Mouse (Mus musculus) embryonic facial prominence, embryonic 12.5 days (tissue): ENCODE measurements around the gene Naa38. TPM values are rescaled to one million over a fixed set of nuclear protein-coding genes. Genes with fewer than 3 reads are reported as not detected.
A peak's percentile ranks its signal among the peaks of the same experiment; 100 is the strongest.

Source experiments
- ATAC-seq: fragments of 200-750 bp; cut with Nextera tagmentation; 2 replicates; pipeline ENCODE4 v1.8.0; 2017; ENCODE audit not compliant: insufficient number of reproducible peaks, insufficient read depth, low FRiP score, low TSS enrichment
- H3K27ac ChIP-seq: fragments of 300-500 bp; sonication (generic); 2 replicates; pipeline ENCODE4 v1.5.1; 2016; ENCODE audit warnings: mild to moderate bottlenecking
- H3K27me3 ChIP-seq: fragments of 300-500 bp; sonication (generic); 2 replicates; pipeline ENCODE4 v1.6.1; 2016; ENCODE audit warnings: mild to moderate bottlenecking, moderate library complexity
- H3K36me3 ChIP-seq: fragments of 300-500 bp; sonication (generic); 2 replicates; pipeline ENCODE4 v1.6.1; 2016; ENCODE audit warnings: mild to moderate bottlenecking
- H3K4me1 ChIP-seq: fragments of 300-500 bp; sonication (generic); 2 replicates; pipeline ENCODE4 v1.6.1; 2016
- H3K4me2 ChIP-seq: fragments of 300-500 bp; sonication (generic); replicated peaks from 2 replicates; pipeline ENCODE4 v1.6.1; 2016; ENCODE audit warnings: mild to moderate bottlenecking, moderate library complexity
- H3K4me3 ChIP-seq: fragments of 300-500 bp; sonication (generic); 2 replicates; pipeline ENCODE4 v1.5.1; 2016; ENCODE audit warnings: mild to moderate bottlenecking
- H3K9ac ChIP-seq: fragments of 300-500 bp; sonication (generic); 2 replicates; pipeline ENCODE4 v1.6.1; 2016; ENCODE audit warnings: mild to moderate bottlenecking, moderate library complexity
- H3K9me3 ChIP-seq: fragments of 300-500 bp; sonication (generic); 2 replicates; pipeline ENCODE4 v1.6.1; 2016; ENCODE audit warnings: mild to moderate bottlenecking, moderate library complexity
- WGBS: fragments of 180-500 bp; shearing (Covaris S2); methylation state at CpG from one replicate; pipeline ENCODE4 v1.1.7; 2016; 5-methylcytosine and 5-hydroxymethylcytosine counted together
- polyA plus RNA-seq: library from polyadenylated mRNA; unstranded; fragments of >200 nt; fragmentation: Nextera tagmentation; extraction: Ambion mirVana; gene quantifications from 2 replicates; pipeline ENCODE4 v1.2.1, GENCODE M21; 2016

The Naa38 gene
- polyA plus RNA-seq, 1 experiment from 2014 or later: 126 TPM

- Histone ChIP-seq H3K36me3 (no peaks in the 10 kb centered on the region), H3K27me3 (no peaks in the 10 kb centered on the region), H3K4me1 (peaks cover 16% of the 10 kb centered on the region), H3K9me3 (no peaks in the 10 kb centered on the region), H3K4me2 (no peak overlapping the region), H3K27ac (peak overlapping the region; percentile 50; the same call in 1 of the 2 replicates), H3K4me3 (no peak overlapping the region), H3K9ac (no peak overlapping the region)
- ATAC-seq: no peak
- WGBS: 49% methylated on average over 2 of the region's 2 CpGs
Observed at GRCm38 (mm10) chr11:69429313-69429712, 34.0 kb downstream of the Naa38 start.

GRCm38 (mm10) chr11:69430631-69431030 lies 35.3 kb downstream of the Naa38 start:
- Histone ChIP-seq H3K9me3 (no peaks in the 10 kb centered on the region), H3K36me3 (no peaks in the 10 kb centered on the region), H3K4me2 (no peak overlapping the region), H3K9ac (no peak overlapping the region), H3K27ac (no peak overlapping the region), H3K4me1 (peaks cover 16% of the 10 kb centered on the region), H3K4me3 (no peak overlapping the region), H3K27me3 (no peaks in the 10 kb centered on the region)
- WGBS: 86% methylated on average over 15 of the region's 15 CpGs
- ATAC-seq: no peak

DNA sequence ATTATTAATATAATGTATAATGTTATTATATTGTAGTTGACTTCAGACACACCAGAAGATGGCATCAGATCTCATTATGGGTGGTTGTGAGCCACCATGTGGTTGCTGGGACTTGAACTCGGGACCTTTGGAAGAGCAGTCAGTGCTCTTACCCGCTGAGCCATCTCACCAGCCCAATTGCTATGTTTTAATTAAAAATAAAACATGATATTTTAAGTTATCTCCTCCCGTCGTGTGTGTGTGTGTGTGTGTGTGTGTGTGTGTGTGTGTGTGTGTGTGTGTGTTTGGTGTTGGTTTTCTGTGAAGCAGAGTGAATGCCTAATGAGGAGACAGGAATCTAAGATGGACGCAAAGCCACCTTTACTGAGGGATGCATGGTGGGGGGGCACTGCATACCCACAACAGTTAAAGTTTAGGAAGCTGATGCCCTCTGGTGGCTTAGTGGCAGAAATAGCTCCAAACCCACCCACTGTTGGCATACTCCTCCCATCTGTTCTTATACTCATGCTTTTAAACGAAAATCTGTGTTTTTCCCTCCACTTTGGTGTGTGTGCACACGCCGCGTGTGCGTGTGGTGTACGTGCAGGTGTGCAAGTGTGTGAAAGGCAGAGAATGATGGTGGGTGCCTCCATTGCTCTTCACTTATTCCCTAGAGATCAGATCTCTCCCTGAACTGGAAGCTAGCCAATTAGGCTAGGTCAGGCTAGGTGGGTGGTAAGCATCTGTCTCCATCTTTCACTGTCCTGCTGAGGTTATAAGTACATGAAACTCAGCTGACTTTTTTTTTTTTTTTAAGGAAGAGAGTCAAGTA lies 36.7 kb downstream of the Naa38 start:
- no peak overlapping the region for H3K27ac ChIP-seq
- WGBS: 32% methylated on average over 11 of the region's 11 CpGs
- peak; percentile 37 for ATAC-seq
- peaks cover 16% of the 10 kb centered on the region for H3K4me1 ChIP-seq
- H3K9ac ChIP-seq: no peak overlapping the region
- no peak overlapping the region for H3K4me3 ChIP-seq
- no peaks in the 10 kb centered on the region for H3K36me3 ChIP-seq
- peak overlapping the region; percentile 16; the same call in 1 of the 2 replicates for H3K4me2 ChIP-seq
- no peaks in the 10 kb centered on the region for H3K9me3 ChIP-seq
- no peaks in the 10 kb centered on the region for H3K27me3 ChIP-seq

DNA sequence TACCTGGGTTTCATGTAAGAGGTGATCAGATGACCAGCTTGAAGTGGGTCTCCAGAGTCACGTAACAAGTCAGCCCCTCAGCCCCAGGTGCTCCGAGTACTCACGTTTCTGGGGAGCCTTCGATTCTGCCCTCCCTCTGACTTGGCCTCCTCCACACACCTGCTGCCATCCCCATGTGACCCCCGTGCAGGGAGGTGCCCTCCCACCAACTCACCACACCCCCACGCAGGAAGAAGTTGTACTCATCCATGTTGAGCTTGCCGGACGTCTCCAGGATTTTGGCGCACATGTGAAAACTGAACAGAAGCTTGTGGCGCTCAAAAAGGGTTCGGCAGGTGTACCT lies 37.3 kb downstream of the Naa38 start:
- Histone ChIP-seq H3K9ac (no peak overlapping the region), H3K4me2 (no peak overlapping the region), H3K27ac (no peak overlapping the region), H3K27me3 (no peaks in the 10 kb centered on the region), H3K4me3 (no peak overlapping the region), H3K36me3 (no peaks in the 10 kb centered on the region), H3K9me3 (no peaks in the 10 kb centered on the region), H3K4me1 (peaks cover 18% of the 10 kb centered on the region)
- 63% methylated on average over 11 of the region's 11 CpGs for WGBS
- no peak for ATAC-seq

- no peaks in the 10 kb centered on the region for H3K9me3 ChIP-seq
- WGBS: 59% methylated on average over 6 of the region's 6 CpGs
- no peak overlapping the region for H3K4me3 ChIP-seq
- no peaks in the 10 kb centered on the region for H3K36me3 ChIP-seq
- ATAC-seq: no peak
- no peak overlapping the region for H3K27ac ChIP-seq
- no peak overlapping the region for H3K9ac ChIP-seq
- no peak overlapping the region for H3K4me2 ChIP-seq
- no peaks in the 10 kb centered on the region for H3K27me3 ChIP-seq
- peaks cover 18% of the 10 kb centered on the region for H3K4me1 ChIP-seq
Observed at GRCm38 (mm10) chr11:69433189-69433588, 37.9 kb downstream of the Naa38 start.

GRCm38 (mm10) chr11:69437291-69437690 lies 42.0 kb downstream of the Naa38 start:
- 39% methylated on average over 3 of the region's 3 CpGs for WGBS
- H3K27ac ChIP-seq: no peak overlapping the region
- H3K4me2 ChIP-seq: no peak overlapping the region
- H3K36me3 ChIP-seq: no peaks in the 10 kb centered on the region
- H3K27me3 ChIP-seq: no peaks in the 10 kb centered on the region
- H3K4me1 ChIP-seq: 0 out of 2 replicates have a peak, but pooled peaks cover 4% of the 10 kb centered on the region
- no peaks in the 10 kb centered on the region for H3K9me3 ChIP-seq
- no peak for ATAC-seq
- no peak overlapping the region for H3K9ac ChIP-seq
- H3K4me3 ChIP-seq: no peak overlapping the region

GRCm38 (mm10) chr11:69443328-69443727 lies 48.0 kb downstream of the Naa38 start:
- H3K4me1 ChIP-seq: no peaks in the 10 kb centered on the region
- 41% methylated on average over 5 of the region's 5 CpGs for WGBS
- no peaks in the 10 kb centered on the region for H3K27me3 ChIP-seq
- H3K36me3 ChIP-seq: no peaks in the 10 kb centered on the region
- H3K27ac ChIP-seq: no peak overlapping the region
- H3K4me2 ChIP-seq: no peak overlapping the region
- no peak for ATAC-seq
- no peak overlapping the region for H3K4me3 ChIP-seq
- H3K9me3 ChIP-seq: no peaks in the 10 kb centered on the region
- H3K9ac ChIP-seq: no peak overlapping the region

Other genes starting within 250 kb of the Naa38 start
- gene Alox12b, start 238.5 kb upstream of the Naa38 start, polyA plus RNA-seq: 0.15 and 0.19 TPM in 2 replicates
- gene Alox8, start 197.6 kb upstream of the Naa38 start, polyA plus RNA-seq: 0.12 and 0.20 TPM in 2 replicates
- 0.10 and 0.17 TPM in 2 replicates for gene Gucy2e, start 158.5 kb upstream of the Naa38 start, polyA plus RNA-seq
- 31.2 and 34.1 TPM in 2 replicates for gene Cntrob, start 71.7 kb upstream of the Naa38 start, polyA plus RNA-seq
- gene Trappc1, start 71.5 kb upstream of the Naa38 start, polyA plus RNA-seq: 164 and 173 TPM in 2 replicates
- 2.2 and 2.4 TPM in 2 replicates for gene Kcnab3, start 69.2 kb upstream of the Naa38 start, polyA plus RNA-seq
- 24.1 and 25.0 TPM in 2 replicates for gene Rnf227, start 55.0 kb upstream of the Naa38 start, polyA plus RNA-seq
- gene Chd3, start 26.1 kb upstream of the Naa38 start, polyA plus RNA-seq: 130 and 135 TPM in 2 replicates
- gene Cyb5d1, start 144 bp downstream of the Naa38 start, polyA plus RNA-seq: 44.6 and 50.0 TPM in 2 replicates
- gene Tmem88, start 2.7 kb downstream of the Naa38 start, polyA plus RNA-seq: 18.1 and 21.3 TPM in 2 replicates
- gene Kdm6b, start 18.2 kb downstream of the Naa38 start, polyA plus RNA-seq: 42.3 and 43.4 TPM in 2 replicates
- 2.4 and 2.8 TPM in 2 replicates for gene Dnah2, start 153.6 kb downstream of the Naa38 start, polyA plus RNA-seq
- gene Efnb3, start 164.7 kb downstream of the Naa38 start, polyA plus RNA-seq: 57.0 and 61.9 TPM in 2 replicates
- gene Wrap53, start 184.8 kb downstream of the Naa38 start, polyA plus RNA-seq: 29.4 and 36.2 TPM in 2 replicates
- gene Trp53, start 184.9 kb downstream of the Naa38 start, polyA plus RNA-seq: 159 and 161 TPM in 2 replicates
- gene Atp1b2, start 210.5 kb downstream of the Naa38 start, polyA plus RNA-seq: 4.2 and 5.3 TPM in 2 replicates
- not detected in 2 replicates for gene Shbg, start 222.4 kb downstream of the Naa38 start, polyA plus RNA-seq
- gene Sat2, start 226.5 kb downstream of the Naa38 start, polyA plus RNA-seq: 25.4 and 25.8 TPM in 2 replicates
- gene Fxr2, start 237.5 kb downstream of the Naa38 start, polyA plus RNA-seq: 52.2 and 58.4 TPM in 2 replicates